Mouse (Mus musculus) limb, embryonic 14.5 days (tissue): ENCODE results near the gene Abcg8. TPM values are rescaled to one million over a fixed set of nuclear protein-coding genes. Genes with fewer than 3 reads are reported as not detected.

ENCODE experiments used
- ATAC-seq: fragments of 200-750 bp; cut with Nextera tagmentation; 2 replicates; pipeline ENCODE4 v1.8.0; 2017; ENCODE audit warnings: low read depth, moderate number of reproducible peaks, moderate TSS enrichment; ENCODE audit not compliant: low FRiP score
- DNase-seq: peaks from one replicate; pipeline ENCODE4 v3.0.0-alpha.2; 2015; ENCODE audit warnings: low spot score
- H3K27ac ChIP-seq: fragments of 300-500 bp; sonication (generic); replicated peaks from 2 replicates; pipeline ENCODE4 v1.5.1; 2014; ENCODE audit warnings: low read depth, mild to moderate bottlenecking, low read length, moderate library complexity, mixed read lengths
- H3K27me3 ChIP-seq: fragments of 300-500 bp; sonication (generic); 2 replicates; pipeline ENCODE4 v1.6.1; 2014; ENCODE audit warnings: low read length, mixed read lengths; ENCODE audit not compliant: control insufficient read depth, insufficient read depth
- H3K36me3 ChIP-seq: fragments of 300-500 bp; sonication (generic); 2 replicates; pipeline ENCODE4 v1.6.1; 2014; ENCODE audit warnings: mild to moderate bottlenecking, low read length, moderate library complexity, mixed read lengths; ENCODE audit not compliant: control insufficient read depth, insufficient read depth
- H3K4me1 ChIP-seq: fragments of 300-500 bp; sonication (generic); 2 replicates; pipeline ENCODE4 v1.6.1; 2014; ENCODE audit warnings: antibody characterized with exemption, low read length, mixed read lengths; ENCODE audit not compliant: control insufficient read depth, insufficient read depth
- H3K4me2 ChIP-seq: fragments of 300-500 bp; sonication (generic); replicated peaks from 2 replicates; pipeline ENCODE4 v1.6.1; 2014; ENCODE audit warnings: low read depth, mild to moderate bottlenecking, low read length, moderate library complexity; ENCODE audit not compliant: severe bottlenecking
- H3K4me3 ChIP-seq: fragments of 300-500 bp; sonication (generic); replicated peaks from 2 replicates; pipeline ENCODE4 v1.5.1; 2014; ENCODE audit warnings: low read length
- H3K9ac ChIP-seq: fragments of 300-500 bp; sonication (generic); 2 replicates; pipeline ENCODE4 v1.6.1; 2014; ENCODE audit warnings: mild to moderate bottlenecking, low read depth, low read length, moderate library complexity; ENCODE audit not compliant: severe bottlenecking
- H3K9me3 ChIP-seq: fragments of 300-500 bp; sonication (generic); 2 replicates; pipeline ENCODE4 v1.6.1; 2016; ENCODE audit warnings: low read length; ENCODE audit not compliant: control insufficient read depth
- POLR2A ChIP-seq: fragments of 200-500 bp; IDR thresholded peaks from 2 replicates; pipeline ENCODE4 v1.8.0; 2012; ENCODE audit warnings: inconsistent platforms, mild to moderate bottlenecking, moderate library complexity, borderline replicate concordance; ENCODE audit not compliant: insufficient read depth, insufficient read length; ENCODE audit errors: extremely low read depth
- WGBS: fragments of 180-500 bp; shearing (Covaris S2); extraction: QIAGEN DNeasy Blood & Tissue Kit; methylation state at CpG from one replicate; pipeline ENCODE4 v1.1.7; 2014; 5-methylcytosine and 5-hydroxymethylcytosine counted together
- polyA plus RNA-seq, 2 experiments: library from polyadenylated mRNA; depleted of rRNA in 1 of 2; stranded (reverse) in 1 of 2; unstranded in 1 of 2; fragments of >200 nt; fragmentation: Nextera tagmentation in 1 of 2; extraction: Ambion mirVana in 1 of 2; gene quantifications; 2 replicates each; pipeline versions ENCODE4 v1.2.1 to v1.2.3; 2012 to 2014

The Abcg8 gene
- polyA plus RNA-seq, 2 experiments = 0.16 TPM; not detected in 1

DNA sequence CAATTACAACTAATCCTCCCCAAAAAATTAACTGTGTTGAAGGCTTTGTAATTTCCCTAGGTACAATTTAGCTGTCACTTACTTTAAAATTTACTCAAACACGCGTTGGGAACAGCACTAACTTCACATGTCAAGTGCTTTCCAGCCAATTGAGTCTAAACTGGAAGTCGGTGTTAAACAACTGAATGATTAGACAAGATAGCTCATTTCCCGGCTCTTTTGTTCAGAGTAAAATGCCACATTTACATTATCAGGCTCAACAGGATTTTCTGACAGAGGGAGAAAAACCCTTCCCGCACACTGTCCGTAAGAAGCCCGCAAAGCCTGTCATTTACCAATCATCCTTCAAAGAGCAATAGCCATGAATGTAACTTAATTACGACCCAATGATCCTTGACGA, 68.9 kb downstream of the Abcg8 start:
- no peaks in the 10 kb centered on the region for H3K9me3 ChIP-seq
- H3K27me3 ChIP-seq = no peaks in the 10 kb centered on the region
- no peak for ATAC-seq
- no peak overlapping the region for H3K4me2 ChIP-seq
- H3K4me1 ChIP-seq = no peaks in the 10 kb centered on the region
- no peak overlapping the region for H3K9ac ChIP-seq
- no peak overlapping the region for H3K4me3 ChIP-seq
- no peak overlapping the region for H3K27ac ChIP-seq
- 83% methylated on average over 9 of the region's 9 CpGs for WGBS
- DNase-seq = no peak
- no peak for TF ChIP-seq POLR2A
- H3K36me3 ChIP-seq = peaks cover 20% of the 10 kb centered on the region

DNA sequence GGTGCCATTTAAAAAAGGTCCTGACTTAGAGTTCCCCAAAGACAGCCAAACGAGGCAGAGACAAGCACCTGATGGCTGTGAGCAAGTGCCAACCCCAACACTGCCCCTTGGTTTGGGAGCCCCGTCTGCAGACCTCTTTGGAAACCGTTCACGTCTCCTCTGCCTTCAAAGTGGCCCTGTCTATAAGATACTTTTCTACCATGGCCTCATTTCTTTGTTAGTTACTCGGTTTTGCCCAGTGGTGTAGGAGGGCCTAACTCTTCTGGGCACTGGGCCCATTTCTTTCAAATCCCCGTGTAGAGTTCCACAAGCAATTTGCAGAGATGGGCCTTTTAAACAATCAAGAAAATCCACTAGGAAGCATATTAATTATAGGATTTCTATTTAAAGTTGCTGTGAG, 71.1 kb downstream of the Abcg8 start:
- no peak overlapping the region for H3K4me3 ChIP-seq
- H3K4me1 ChIP-seq = no peaks in the 10 kb centered on the region
- H3K36me3 ChIP-seq = peaks cover 39% of the 10 kb centered on the region
- no peak for TF ChIP-seq POLR2A
- ATAC-seq (no peak), DNase-seq (no peak)
- no peak overlapping the region for H3K27ac ChIP-seq
- H3K9ac ChIP-seq = no peak overlapping the region
- no peaks in the 10 kb centered on the region for H3K27me3 ChIP-seq
- 74% methylated on average over 6 of the region's 6 CpGs for WGBS
- no peak overlapping the region for H3K4me2 ChIP-seq
- no peaks in the 10 kb centered on the region for H3K9me3 ChIP-seq

DNA sequence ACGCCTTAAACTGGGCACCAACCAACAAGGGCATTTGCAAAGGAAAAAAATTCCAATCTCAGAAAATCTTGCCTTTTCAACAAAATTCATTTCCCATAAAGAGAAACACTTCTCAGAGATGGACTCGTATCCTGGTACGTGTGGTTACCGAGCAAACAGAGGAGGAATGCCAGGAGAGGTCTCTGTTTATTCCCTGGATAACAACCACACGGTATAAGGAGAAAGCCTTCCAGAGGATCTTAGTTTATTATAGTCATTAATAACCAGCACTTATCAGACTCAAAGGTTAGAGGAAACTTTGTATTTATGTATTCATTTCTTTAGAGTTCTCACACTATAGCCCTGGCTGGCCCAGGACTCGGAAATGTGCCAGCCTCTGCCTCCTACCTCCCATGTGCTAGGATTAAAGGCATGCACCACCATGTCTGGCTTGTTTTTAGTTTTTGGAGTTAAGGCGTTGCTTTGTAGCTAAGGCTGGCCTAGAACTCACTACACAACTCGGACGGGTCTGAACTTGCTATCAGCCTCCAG, 72.1 kb downstream of the Abcg8 start:
- no peak overlapping the region for H3K4me3 ChIP-seq
- no peak for TF ChIP-seq POLR2A
- no peak overlapping the region for H3K9ac ChIP-seq
- H3K27me3 ChIP-seq = no peaks in the 10 kb centered on the region
- no peaks in the 10 kb centered on the region for H3K4me1 ChIP-seq
- peaks cover 45% of the 10 kb centered on the region for H3K36me3 ChIP-seq
- WGBS = 93% methylated on average over 9 of the region's 9 CpGs
- no peaks in the 10 kb centered on the region for H3K9me3 ChIP-seq
- H3K4me2 ChIP-seq = no peak overlapping the region
- no peak overlapping the region for H3K27ac ChIP-seq
- no peak for ATAC-seq
- DNase-seq = no peak

GRCm38 (mm10) chr17:84749297-84749696, 73.2 kb downstream of the Abcg8 start:
- 85% methylated on average over 8 of the region's 8 CpGs for WGBS
- Histone ChIP-seq H3K9ac (no peak overlapping the region), H3K4me2 (no peak overlapping the region)

More at GRCm38 (mm10) chr17:84749297-84749696, 73.2 kb downstream of the Abcg8 start:
- TF ChIP-seq POLR2A = no peak
- Histone ChIP-seq H3K4me1 (no peaks in the 10 kb centered on the region), H3K27ac (no peak overlapping the region), H3K9me3 (no peaks in the 10 kb centered on the region), H3K36me3 (peaks cover 46% of the 10 kb centered on the region), H3K27me3 (no peaks in the 10 kb centered on the region), H3K4me3 (no peak overlapping the region)
- no peak for ATAC-seq
- no peak for DNase-seq

Other genes starting within 250 kb of the Abcg8 start
- 9.1 and 9.6 TPM in 2 replicates for gene Thada, start 210.1 kb upstream of the Abcg8 start, polyA plus RNA-seq (2012; rRNA removed)
- gene Thada, start 210.1 kb upstream of the Abcg8 start, polyA plus RNA-seq (2014; fragmentation: Nextera tagmentation; extraction: Ambion mirVana) = 9.4 and 9.7 TPM in 2 replicates
- gene Plekhh2, start 164.4 kb upstream of the Abcg8 start, polyA plus RNA-seq (2012; rRNA removed) = 24.5 TPM in 2 replicates
- gene Plekhh2, start 164.4 kb upstream of the Abcg8 start, polyA plus RNA-seq (2014; fragmentation: Nextera tagmentation; extraction: Ambion mirVana) = 12.6 and 12.8 TPM in 2 replicates
- gene Dync2li1, start 49.8 kb upstream of the Abcg8 start, polyA plus RNA-seq (2012; rRNA removed) = 17.2 and 21.0 TPM in 2 replicates
- 29.9 and 33.0 TPM in 2 replicates for gene Dync2li1, start 49.8 kb upstream of the Abcg8 start, polyA plus RNA-seq (2014; fragmentation: Nextera tagmentation; extraction: Ambion mirVana)
- gene Abcg5, start 6.7 kb downstream of the Abcg8 start, polyA plus RNA-seq (2012; rRNA removed) = 1.7 and 2.6 TPM in 2 replicates
- 1.3 and 2.3 TPM in 2 replicates for gene Abcg5, start 6.7 kb downstream of the Abcg8 start, polyA plus RNA-seq (2014; fragmentation: Nextera tagmentation; extraction: Ambion mirVana)
- 15.8 and 22.3 TPM in 2 replicates for gene Lrpprc, start 114.5 kb downstream of the Abcg8 start, polyA plus RNA-seq (2012; rRNA removed)
- 35.5 and 38.5 TPM in 2 replicates for gene Lrpprc, start 114.5 kb downstream of the Abcg8 start, polyA plus RNA-seq (2014; fragmentation: Nextera tagmentation; extraction: Ambion mirVana)